Mouse (Mus musculus): ENCODE data around the gene Bcan.

The Bcan gene

GRCm38 (mm10) chr3:87972203-87972664 is 27.8 kb downstream of the Bcan start:
- in situ Hi-C loops (cut with MboI) = no loop called here

GRCm38 (mm10) chr3:87971489-87972202 is 28.4 kb downstream of the Bcan start:
- in situ Hi-C loops (cut with MboI) = no loop called here

GRCm38 (mm10) chr3:87970939-87971488 is 29.0 kb downstream of the Bcan start, which contains the start of gene Nes:
TSS of gene Nes (plus strand) at chr3:87971078.
- in situ Hi-C loops (cut with MboI) = no loop called here

- in situ Hi-C loops (cut with MboI) = no loop called here
Observed at GRCm38 (mm10) chr3:87970184-87970938, 29.7 kb downstream of the Bcan start.

GRCm38 (mm10) chr3:87960586-87961191 is 39.3 kb downstream of the Bcan start:
- in situ Hi-C loops (cut with MboI) = no loop called here

DNA sequence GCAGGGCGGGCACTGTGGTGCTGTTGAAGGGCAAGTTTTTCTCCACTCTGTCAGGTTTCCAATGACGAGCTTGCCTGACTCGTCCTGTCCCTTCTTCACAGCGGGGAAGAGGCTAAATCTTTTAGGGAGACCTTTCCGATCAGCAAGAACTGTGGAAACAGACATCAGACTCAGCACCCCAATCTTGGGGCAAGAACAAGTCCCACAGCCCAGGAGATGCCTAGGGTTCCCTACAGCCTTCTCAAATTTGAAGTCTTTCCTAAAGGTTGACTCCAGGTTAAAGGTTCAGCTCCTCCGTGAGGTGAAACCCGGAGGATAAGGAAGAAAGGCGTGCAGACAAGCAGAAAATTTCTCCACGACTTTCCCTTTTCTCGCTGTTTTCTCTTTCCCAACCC is 39.8 kb downstream of the Bcan start:
- in situ Hi-C loops (cut with MboI) = no loop called here

DNA sequence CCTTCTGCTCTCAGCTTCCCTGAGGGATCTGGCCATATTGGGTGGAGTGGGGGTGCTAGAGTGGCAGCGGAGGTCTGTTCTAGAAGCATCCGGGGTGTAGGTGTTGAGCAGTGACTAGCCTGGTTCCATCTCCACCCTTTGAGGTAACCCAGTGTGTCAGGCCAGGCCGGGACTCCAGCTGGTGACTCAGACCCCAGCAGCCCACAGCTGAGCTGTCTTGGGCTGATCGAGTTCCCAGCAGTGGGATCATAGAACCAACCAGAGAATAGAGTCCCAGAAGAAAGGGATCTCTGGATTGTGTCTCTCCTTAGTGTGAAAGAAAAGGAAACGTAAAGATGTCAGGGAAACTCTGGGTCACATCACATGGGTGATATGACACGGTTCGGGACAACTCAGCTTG is 40.7 kb downstream of the Bcan start:
- in situ Hi-C loops (cut with MboI) = no loop called here

DNA sequence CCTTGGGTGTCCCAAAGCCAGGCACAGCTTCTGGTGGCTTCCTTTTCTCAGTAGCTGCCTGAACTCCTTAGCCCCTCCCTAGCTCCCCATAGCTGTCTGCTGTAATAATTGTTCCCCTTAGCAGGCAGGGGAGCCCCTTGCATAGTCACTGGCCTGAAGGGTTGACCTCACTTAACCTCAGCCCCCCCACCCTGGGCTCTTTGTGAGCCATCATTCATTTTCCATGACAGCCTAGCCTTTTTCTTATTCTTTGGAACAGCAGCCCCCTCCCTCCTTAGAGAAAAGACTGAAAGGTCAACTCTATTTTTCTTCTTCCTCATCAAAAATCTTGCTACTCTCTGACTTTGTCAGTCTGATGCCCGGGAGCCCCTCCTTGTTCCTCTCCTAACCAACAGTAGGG is 41.1 kb downstream of the Bcan start:
- in situ Hi-C loops (cut with MboI) = no loop called here

GRCm38 (mm10) chr3:87958476-87958875 is 41.6 kb downstream of the Bcan start:
- in situ Hi-C loops (cut with MboI) = no loop called here

DNA sequence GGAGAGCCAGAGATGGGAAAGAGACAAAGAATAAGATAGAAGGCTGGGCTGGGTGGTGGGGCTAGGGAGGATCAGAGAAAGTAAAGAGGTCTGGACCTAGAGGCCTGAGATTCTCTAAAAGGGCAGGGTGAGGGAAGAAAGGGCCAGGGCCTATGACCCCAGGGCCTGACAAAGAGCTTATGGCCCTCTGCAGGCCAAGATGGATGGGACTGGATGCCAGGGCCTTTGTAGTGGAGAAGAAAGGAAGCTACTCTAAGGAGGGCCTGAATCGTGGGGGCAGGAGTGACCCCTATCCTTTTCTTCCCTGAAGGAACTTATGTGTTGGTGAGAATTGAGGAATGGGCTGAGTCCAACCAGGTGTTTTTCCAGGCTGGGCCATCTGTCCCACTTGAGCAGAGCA is 42.0 kb downstream of the Bcan start:
- in situ Hi-C loops (cut with MboI) = no loop called here

- in situ Hi-C loops (cut with MboI) = no loop called here
Observed at GRCm38 (mm10) chr3:87952440-87952839, 47.6 kb downstream of the Bcan start.

GRCm38 (mm10) chr3:87951946-87952345 is 48.1 kb downstream of the Bcan start:
- in situ Hi-C loops (cut with MboI) = no loop called here

GRCm38 (mm10) chr3:87949955-87950515 is 50.0 kb downstream of the Bcan start:
- in situ Hi-C loops (cut with MboI) = no loop called here

- in situ Hi-C loops (cut with MboI) = no loop called here
Observed at GRCm38 (mm10) chr3:87949266-87949954, 50.6 kb downstream of the Bcan start.

- in situ Hi-C loops (cut with MboI) = no loop called here
Observed at GRCm38 (mm10) chr3:87948378-87949265, 51.4 kb downstream of the Bcan start, which contains the start of gene Crabp2. TSS of gene Crabp2 (plus strand) at chr3:87948666.

DNA sequence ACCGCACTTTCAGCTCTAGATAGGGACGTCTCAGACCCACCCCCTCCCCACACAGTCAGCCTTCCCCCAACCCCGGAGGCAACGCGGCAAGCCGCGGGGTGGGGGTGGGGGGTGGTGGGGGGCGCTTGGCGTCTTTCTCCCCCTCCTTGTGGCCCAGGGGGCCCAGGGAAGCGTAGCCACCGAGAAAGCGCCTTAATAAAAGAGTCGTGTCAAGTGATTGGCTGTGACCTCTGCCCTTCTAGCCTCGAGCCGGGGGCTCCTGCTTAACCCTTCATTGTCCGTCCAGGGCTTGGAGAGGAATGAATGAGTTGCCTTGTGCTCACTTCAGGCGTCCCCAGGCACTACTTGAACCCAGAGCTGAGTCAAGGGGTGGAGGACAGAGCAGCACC is 52.2 kb downstream of the Bcan start:
- in situ Hi-C loops (cut with MboI) = no loop called here

DNA sequence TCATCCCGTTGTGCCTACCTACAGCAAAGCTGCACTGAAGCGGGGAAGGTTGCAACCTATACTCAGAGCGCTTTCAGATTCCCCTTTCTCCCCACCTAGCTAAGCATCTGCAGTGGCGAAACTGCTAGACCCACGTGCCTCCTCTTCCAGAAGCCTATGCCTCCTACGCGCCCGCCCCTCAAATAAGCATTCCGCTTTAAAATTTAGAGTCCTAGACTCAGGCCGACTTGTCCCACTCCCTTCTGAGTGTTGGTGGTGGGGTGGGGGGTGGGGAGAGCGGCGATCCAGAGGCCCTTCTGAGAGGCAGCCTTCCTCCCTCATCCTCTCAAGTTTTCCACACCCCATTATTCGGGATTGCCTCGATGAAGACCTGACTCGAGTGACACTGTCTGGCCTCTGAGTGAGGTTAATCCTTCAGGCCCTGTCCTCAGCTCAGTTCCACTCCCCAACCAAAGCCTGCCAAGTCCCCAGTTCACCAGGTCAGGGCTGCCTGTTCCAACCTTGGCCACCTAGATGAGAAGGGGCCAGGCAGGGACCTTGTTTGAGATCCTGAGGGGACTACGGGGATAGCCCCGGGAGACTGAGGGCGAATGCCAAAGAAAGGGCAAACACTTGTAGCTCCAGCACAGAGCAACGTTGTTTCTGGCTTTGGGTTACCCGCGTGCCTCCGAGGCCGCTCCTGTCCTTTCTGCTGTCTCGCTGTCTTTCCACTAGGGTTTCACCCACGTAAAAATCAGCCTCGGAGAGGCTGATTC is 52.8 kb downstream of the Bcan start:
- in situ Hi-C loops (cut with MboI) = no loop called here

DNA sequence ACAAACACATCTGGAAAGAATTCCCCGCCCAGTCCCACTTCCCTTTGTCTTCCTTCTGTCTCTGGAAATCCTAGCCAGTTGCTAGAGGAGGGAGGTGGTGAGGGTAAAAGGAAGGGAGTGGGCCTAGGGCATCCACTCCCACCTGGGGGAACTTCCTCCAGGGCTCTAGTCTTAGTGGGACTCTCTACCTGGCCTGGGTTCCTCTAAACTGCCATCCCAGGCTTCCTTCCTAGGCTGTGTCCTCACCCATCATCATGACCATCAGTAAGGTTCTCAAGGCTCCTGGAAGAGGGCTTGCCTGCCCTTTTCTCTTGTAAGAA is 53.5 kb downstream of the Bcan start:
- in situ Hi-C loops (cut with MboI) = no loop called here

- in situ Hi-C loops (cut with MboI) = no loop called here
Observed at GRCm38 (mm10) chr3:87945781-87946540, 54.1 kb downstream of the Bcan start.

All from mature B cell (primary cell).